Mouse (Mus musculus): ENCODE data around the gene Zbtb41. TPM values are rescaled to one million over a fixed set of nuclear protein-coding genes. Genes with fewer than 3 reads are reported as not detected.

Zbtb41 gene
- polyA plus RNA-seq, 1 experiment from 2014 or later = 20.9 TPM

DNA sequence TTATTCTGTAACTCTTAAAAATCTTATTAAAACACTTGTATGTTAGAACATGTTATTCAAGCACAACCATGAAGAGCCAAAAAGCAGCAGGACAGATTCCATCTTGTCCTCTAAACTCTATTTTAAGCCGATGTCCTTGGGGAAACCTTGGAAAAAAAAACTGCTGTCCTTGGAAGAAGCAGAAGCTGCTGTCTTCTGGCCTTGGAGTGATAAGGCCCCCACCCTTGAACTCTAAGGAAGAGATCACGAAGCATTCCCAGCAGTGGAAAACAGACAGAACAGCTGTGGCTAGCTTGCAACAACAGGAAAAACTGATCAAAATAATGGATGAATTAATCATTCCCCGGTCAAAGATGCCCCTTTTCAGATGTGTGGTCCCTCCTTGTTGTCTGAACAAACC lies 74.1 kb downstream of the Zbtb41 start:
- Histone ChIP-seq H3K27ac (ENCODE audit: low read length) (no peak overlapping the region), H3K4me3 (ENCODE audit: low read depth, low read length) (no peak overlapping the region), H3K36me3 (ENCODE audit: control insufficient read depth, insufficient read depth, low read length) (no peaks in the 10 kb centered on the region), H3K27me3 (ENCODE audit: control insufficient read depth, insufficient read depth, low read depth, low read length) (no peaks in the 10 kb centered on the region), H3K4me1 (ENCODE audit: control insufficient read depth, insufficient read depth, low read length) (no peaks in the 10 kb centered on the region), H3K4me2 (ENCODE audit: low read length) (no peak overlapping the region), H3K9ac (ENCODE audit: low read depth, low read length) (no peak overlapping the region), H3K9me3 (replicated peaks; ENCODE audit: control insufficient read depth, low read length, poor library complexity, severe bottlenecking) (no peaks in the 10 kb centered on the region)
- ATAC-seq = no peak
- 85% methylated on average over 3 of the region's 3 CpGs for WGBS

DNA sequence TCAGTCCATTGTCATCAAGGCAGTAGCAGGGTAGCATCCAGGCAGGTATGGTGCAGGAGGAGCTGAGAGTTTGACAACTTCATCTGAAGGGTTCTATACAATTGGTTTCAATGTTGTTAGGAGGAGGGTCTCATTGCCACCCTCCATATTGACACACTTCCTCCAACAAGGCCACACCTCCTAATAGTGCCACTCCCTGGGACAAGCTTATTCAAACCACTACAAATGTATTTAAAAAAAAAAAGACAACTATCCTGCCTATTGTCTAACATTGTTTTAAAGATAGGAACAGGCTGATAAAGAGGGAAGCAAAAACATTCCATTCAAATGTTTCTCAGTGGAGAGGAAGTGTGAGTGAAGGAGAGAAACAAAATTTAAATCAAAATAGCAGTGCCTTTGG lies 77.7 kb downstream of the Zbtb41 start:
- no peak for ATAC-seq
- no peak overlapping the region for H3K9ac ChIP-seq (ENCODE audit: low read depth, low read length)

DNA sequence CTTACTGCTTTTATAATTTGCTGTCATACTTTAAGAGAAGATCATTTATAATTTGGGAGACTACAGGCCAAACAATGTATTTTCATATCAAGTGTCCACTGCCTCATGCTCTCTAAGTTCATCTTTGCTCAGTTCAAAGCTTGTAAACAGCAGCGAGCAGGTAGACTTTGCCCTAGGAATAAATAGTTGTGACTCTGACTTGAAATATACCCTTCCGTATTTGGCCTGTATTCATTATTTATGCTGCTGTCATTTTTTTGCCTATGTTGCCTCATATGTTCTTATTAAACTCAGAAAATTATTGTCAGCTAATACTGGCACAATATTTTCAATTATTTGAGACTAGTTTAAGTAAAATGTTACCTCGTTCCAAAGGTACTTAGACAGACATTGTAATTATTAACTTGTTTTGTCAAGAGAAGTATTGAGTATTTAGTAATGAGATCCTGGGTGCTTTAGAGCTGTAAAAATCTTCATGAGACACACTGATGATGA lies 79.2 kb downstream of the Zbtb41 start, which contains the start of gene F13b:
F13b (plus strand) TSS at position 445 of the 495 bp plus-strand sequence.
- Histone ChIP-seq H3K27me3 (ENCODE audit: control insufficient read depth, insufficient read depth, low read depth, low read length) (no peaks in the 10 kb centered on the region), H3K27ac (ENCODE audit: low read length) (no peak within 1 kb of the TSS), H3K9me3 (replicated peaks; ENCODE audit: control insufficient read depth, low read length, poor library complexity, severe bottlenecking) (no peaks in the 10 kb centered on the region), H3K4me2 (ENCODE audit: low read length) (no peak within 1 kb of the TSS), H3K4me3 (ENCODE audit: low read depth, low read length) (no peak within 1 kb of the TSS), H3K9ac (ENCODE audit: low read depth, low read length) (no peak within 1 kb of the TSS), H3K36me3 (ENCODE audit: control insufficient read depth, insufficient read depth, low read length) (no peaks in the 10 kb centered on the region), H3K4me1 (ENCODE audit: control insufficient read depth, insufficient read depth, low read length) (no peaks in the 10 kb centered on the region)
- no peak for ATAC-seq
- WGBS = 90% methylated on average over 3 of the region's 3 CpGs

More for the DNA sequence above, 77.7 kb downstream of the Zbtb41 start:
- Histone ChIP-seq H3K4me2 (ENCODE audit: low read length) (no peak overlapping the region), H3K36me3 (ENCODE audit: control insufficient read depth, insufficient read depth, low read length) (no peaks in the 10 kb centered on the region), H3K27ac (ENCODE audit: low read length) (no peak overlapping the region), H3K4me3 (ENCODE audit: low read depth, low read length) (no peak overlapping the region), H3K4me1 (ENCODE audit: control insufficient read depth, insufficient read depth, low read length) (no peaks in the 10 kb centered on the region), H3K9me3 (replicated peaks; ENCODE audit: control insufficient read depth, low read length, poor library complexity, severe bottlenecking) (no peaks in the 10 kb centered on the region), H3K27me3 (ENCODE audit: control insufficient read depth, insufficient read depth, low read depth, low read length) (no peaks in the 10 kb centered on the region)

Other genes with a start within 250 kb of the Zbtb41 start
- gene Crb1, start 45.2 kb upstream of the Zbtb41 start, polyA plus RNA-seq (2015; fragmentation: Nextera tagmentation; extraction: Ambion mirVana) = 2.2 and 3.2 TPM in 2 replicates
- 1.4 and 2.4 TPM in 2 replicates for gene Aspm, start 32.5 kb downstream of the Zbtb41 start, polyA plus RNA-seq (2015; fragmentation: Nextera tagmentation; extraction: Ambion mirVana)
- gene F13b, start 79.4 kb downstream of the Zbtb41 start, polyA plus RNA-seq (2015; fragmentation: Nextera tagmentation; extraction: Ambion mirVana) = not detected in 2 replicates
- not detected in 2 replicates for gene Cfhr1, start 138.0 kb downstream of the Zbtb41 start, polyA plus RNA-seq (2015; fragmentation: Nextera tagmentation; extraction: Ambion mirVana)